Mouse (Mus musculus) layer of hippocampus, adult 8-10 months (tissue): ENCODE results near the gene Pbld1. TPM values are rescaled to one million over a fixed set of nuclear protein-coding genes. Genes with fewer than 3 reads are reported as not detected.

ENCODE experiments used
- total RNA-seq, 4 experiments: library from RNA; stranded (reverse); gene quantifications; 2 replicates each; pipeline ENCODE4 v1.2.4; 2022

Pbld1 gene
- total RNA-seq, 4 experiments from 2014 or later = 0.20 to 0.68 (median 0.49) TPM

Other genes starting within 250 kb of the Pbld1 start
- gene Tet1, start 151.2 kb upstream of the Pbld1 start, total RNA-seq = 10 to 100 TPM; 12.0 to 15.1 (median 13.7) TPM
- 10 to 100 TPM; 36.4 to 40.7 (median 38.9) TPM for gene Slc25a16, start 139.5 kb upstream of the Pbld1 start, total RNA-seq
- 1 to 10 TPM; 1.7 to 2.5 (median 2.1) TPM for gene Dna2, start 113.1 kb upstream of the Pbld1 start, total RNA-seq
- 10 to 100 TPM; 63.4 to 90.3 (median 86.9) TPM for gene Rufy2, start 79.9 kb upstream of the Pbld1 start, total RNA-seq
- gene Hnrnph3, start 35.9 kb upstream of the Pbld1 start, total RNA-seq = 10 to 100 TPM; 49.0 to 58.9 (median 57.1) TPM
- 1 to 10 TPM; 2.3 to 3.3 (median 2.9) TPM for gene Pbld2, start 35.8 kb upstream of the Pbld1 start, total RNA-seq
- 1 to 10 TPM; 1.4 to 3.5 (median 2.0) TPM for gene Atoh7, start 39.5 kb downstream of the Pbld1 start, total RNA-seq
- 1 to 10 TPM; 1.7 to 2.2 (median 2.0) TPM for gene Mypn, start 143.8 kb downstream of the Pbld1 start, total RNA-seq
- gene Herc4, start 183.6 kb downstream of the Pbld1 start, total RNA-seq = 10 to 100 TPM; 39.5 to 49.5 (median 40.2) TPM